Mouse (Mus musculus): Measurements from ENCODE around the gene Zpbp. TPM values are rescaled to one million over a fixed set of nuclear protein-coding genes. Genes with fewer than 3 reads are reported as not detected.

Gene Zpbp
- total and polyA plus RNA-seq, 3 experiments: 0.34 to 0.62 (median 0.50) TPM

- TF ChIP-seq TCF12 (IDR thresholded peaks at IDR 0.05; ENCODE audit: low read depth, low read length) (no peak), MAX (IDR thresholded peaks at IDR 0.05; ENCODE audit: low read length) (no peak), EP300 (IDR thresholded peaks at IDR 0.05; ENCODE audit: low read length) (no peak), NRF1 (IDR thresholded peaks at IDR 0.05; ENCODE audit: low read depth, low read length) (no peak), MXI1 (IDR thresholded peaks at IDR 0.05; ENCODE audit: low read depth, low read length) (no peak), ZC3H11A (IDR thresholded peaks at IDR 0.05; ENCODE audit: low read depth, low read length) (no peak)
- dilution Hi-C loops (cut with MboI; ENCODE audit: extremely low pct_ligation_motif_present, extremely low pct_unique_long_range_greater_than_20kb, low sequenced_read_pairs): no loop called here
- H3K4me1 ChIP-seq (ENCODE audit: control insufficient read depth in 1 of 2, insufficient read depth in 2 of 2): peaks cover 0 to 11% of the 10 kb centered on the region in 2 experiments; a peak in 2 of 4 replicates
- no peaks in the 10 kb centered on the region for H3K27me3 ChIP-seq (replicated peaks)
- in situ Hi-C loops (cut with MboI; ENCODE audit: low pct_ligation_motif_present, low pct_unique_long_range_greater_than_20kb, low sequenced_read_pairs): no loop called here
- H3K9ac ChIP-seq (ENCODE audit: insufficient read depth, low read depth): no peak overlapping the region
- no peaks in the 10 kb centered on the region for H3K79me2 ChIP-seq (replicated peaks; ENCODE audit: control insufficient read depth, extremely low read depth, insufficient read depth, poor library complexity, severe bottlenecking)
- no peak overlapping the region for H3K4me3 ChIP-seq (replicated peaks in 1 of 3; ENCODE audit: low read depth in 2 of 3, low read length in 2 of 3, poor library complexity in 1 of 3)
- DNase-seq (ENCODE audit: extremely low read depth): no peak
- H3K4me2 ChIP-seq (ENCODE audit: insufficient read depth, low read depth, poor library complexity, severe bottlenecking): no peak overlapping the region
- H3K9me3 ChIP-seq (replicated peaks; ENCODE audit: low read length): no peaks in the 10 kb centered on the region
- no peaks in the 10 kb centered on the region for H3K36me3 ChIP-seq (replicated peaks in 1 of 2; ENCODE audit: control insufficient read depth in 1 of 2, insufficient read depth in 1 of 2, low read length in 1 of 2)
- H3K27ac ChIP-seq (ENCODE audit: insufficient read depth, low read depth): no peak overlapping the region
Observed at GRCm38 (mm10) chr11:11280128-11280527, 182.1 kb downstream of the Zpbp start.

DNA sequence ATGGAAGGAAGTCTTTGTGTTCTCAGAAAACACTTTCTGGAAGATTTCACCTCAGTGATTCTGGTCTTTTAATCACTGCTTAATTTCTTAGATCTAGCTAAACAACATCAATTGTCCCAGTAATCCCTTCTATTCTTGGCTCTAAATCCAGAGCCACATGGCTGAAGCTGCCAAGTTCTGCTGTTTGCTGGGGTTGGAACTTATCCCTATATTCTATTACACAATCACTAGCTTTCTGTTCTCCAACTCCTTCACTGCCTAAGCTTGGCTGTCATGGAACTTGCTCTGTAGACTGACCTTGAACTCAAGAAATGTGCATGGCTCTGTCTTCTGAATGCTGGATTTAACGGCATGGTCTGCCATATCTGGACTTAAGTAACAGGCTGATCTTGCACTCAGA is 204.9 kb downstream of the Zpbp start:
- H3K27me3 ChIP-seq (replicated peaks): no peaks in the 10 kb centered on the region
- in situ Hi-C loops (cut with MboI; ENCODE audit: low pct_ligation_motif_present, low pct_unique_long_range_greater_than_20kb, low sequenced_read_pairs) (no loop called here), dilution Hi-C loops (cut with MboI; ENCODE audit: extremely low pct_ligation_motif_present, extremely low pct_unique_long_range_greater_than_20kb, low sequenced_read_pairs) (no loop called here)
- no peak for DNase-seq (ENCODE audit: extremely low read depth)
- H3K4me3 ChIP-seq (replicated peaks in 1 of 3; ENCODE audit: low read depth in 2 of 3, low read length in 2 of 3, poor library complexity in 1 of 3): no peak overlapping the region
- H3K4me2 ChIP-seq (ENCODE audit: insufficient read depth, low read depth, poor library complexity, severe bottlenecking): no peak overlapping the region
- H3K4me1 ChIP-seq (ENCODE audit: control insufficient read depth in 1 of 2, insufficient read depth in 2 of 2): no peaks in the 10 kb centered on the region
- H3K9me3 ChIP-seq (replicated peaks; ENCODE audit: low read length): no peaks in the 10 kb centered on the region
- no peaks in the 10 kb centered on the region for H3K79me2 ChIP-seq (replicated peaks; ENCODE audit: control insufficient read depth, extremely low read depth, insufficient read depth, poor library complexity, severe bottlenecking)
- H3K9ac ChIP-seq (ENCODE audit: insufficient read depth, low read depth): no peak overlapping the region
- H3K27ac ChIP-seq (ENCODE audit: insufficient read depth, low read depth): no peak overlapping the region
- no peaks in the 10 kb centered on the region for H3K36me3 ChIP-seq (replicated peaks in 1 of 2; ENCODE audit: control insufficient read depth in 1 of 2, insufficient read depth in 1 of 2, low read length in 1 of 2)
- TF ChIP-seq MAZ (IDR thresholded peaks at IDR 0.05; ENCODE audit: low read depth, low read length) (no peak), E2F4 (IDR thresholded peaks at IDR 0.05; ENCODE audit: insufficient replicate concordance, low read depth, low read length) (no peak), SMC3 (IDR thresholded peaks at IDR 0.05; ENCODE audit: low read depth, low read length) (no peak), PAX5 (IDR thresholded peaks at IDR 0.05; ENCODE audit: low read length) (no peak), CTCF (conservative IDR thresholded peaks at IDR 0.05 in 1 of 2, IDR thresholded peaks at IDR 0.05 in 1 of 2; ENCODE audit: low read depth in 2 of 2, low read length in 2 of 2) (no peak), ZMIZ1 (IDR thresholded peaks at IDR 0.05; ENCODE audit: low read depth, low read length) (no peak), KAT2A (IDR thresholded peaks at IDR 0.05; ENCODE audit: insufficient replicate concordance, low read length) (no peak)

- Histone ChIP-seq H3K4me1 (ENCODE audit: control insufficient read depth in 1 of 2, insufficient read depth in 2 of 2) (no peaks in the 10 kb centered on the region), H3K4me3 (replicated peaks in 1 of 3; ENCODE audit: low read depth in 2 of 3, low read length in 2 of 3, poor library complexity in 1 of 3) (no peak overlapping the region), H3K9me3 (replicated peaks; ENCODE audit: low read length) (no peaks in the 10 kb centered on the region), H3K27ac (ENCODE audit: insufficient read depth, low read depth) (no peak overlapping the region), H3K27me3 (replicated peaks) (no peaks in the 10 kb centered on the region), H3K79me2 (replicated peaks; ENCODE audit: control insufficient read depth, extremely low read depth, insufficient read depth, poor library complexity, severe bottlenecking) (no peaks in the 10 kb centered on the region), H3K36me3 (replicated peaks in 1 of 2; ENCODE audit: control insufficient read depth in 1 of 2, insufficient read depth in 1 of 2, low read length in 1 of 2) (no peaks in the 10 kb centered on the region), H3K9ac (ENCODE audit: insufficient read depth, low read depth) (no peak overlapping the region), H3K4me2 (ENCODE audit: insufficient read depth, low read depth, poor library complexity, severe bottlenecking) (no peak overlapping the region)
- no peak for DNase-seq (ENCODE audit: extremely low read depth)
- TF ChIP-seq SMC3 (IDR thresholded peaks at IDR 0.05; ENCODE audit: low read depth, low read length) (no peak), PAX5 (IDR thresholded peaks at IDR 0.05; ENCODE audit: low read length) (no peak), USF1 (IDR thresholded peaks at IDR 0.05; ENCODE audit: low read depth, low read length) (no peak), HCFC1 (IDR thresholded peaks at IDR 0.05; ENCODE audit: low read depth, low read length) (no peak), EP300 (IDR thresholded peaks at IDR 0.05; ENCODE audit: low read length) (no peak), KAT2A (IDR thresholded peaks at IDR 0.05; ENCODE audit: insufficient replicate concordance, low read length) (no peak), POLR2A (IDR thresholded peaks at IDR 0.05; ENCODE audit: low read depth, low read length) (no peak), ZKSCAN1 (IDR thresholded peaks at IDR 0.05; ENCODE audit: borderline replicate concordance, low read depth, low read length) (no peak), RAD21 (IDR thresholded peaks at IDR 0.05; ENCODE audit: low read depth, low read length) (no peak), E2F4 (IDR thresholded peaks at IDR 0.05; ENCODE audit: insufficient replicate concordance, low read depth, low read length) (no peak), MAX (IDR thresholded peaks at IDR 0.05; ENCODE audit: low read length) (no peak)
- in situ Hi-C loops (cut with MboI; ENCODE audit: low pct_ligation_motif_present, low pct_unique_long_range_greater_than_20kb, low sequenced_read_pairs) (no loop called here), dilution Hi-C loops (cut with MboI; ENCODE audit: extremely low pct_ligation_motif_present, extremely low pct_unique_long_range_greater_than_20kb, low sequenced_read_pairs) (no loop called here)
Observed at GRCm38 (mm10) chr11:11242694-11243377, 219.4 kb downstream of the Zpbp start.

Measured in CH12.LX (cell line).